Mouse (Mus musculus) heart, postnatal 36 days (tissue): ENCODE measurements at regions not wholly inside any gene's neighbourhood (a gene's known extent, or its start where the extent isn't known, plus 50 kb on each side); places are given as distances from the start of the nearest gene placed in this dataset.

Source experiments
- DNase-seq, 2 experiments: peaks; one replicate each; pipeline ENCODE4 v3.0.0; 2021 to 2022
- intact Hi-C: fragments of 180-260 bp; cut with DNase I; formaldehyde crosslinking; loops from one replicate; pipeline ENCODE4 v1.15.1; 2025

DNA sequence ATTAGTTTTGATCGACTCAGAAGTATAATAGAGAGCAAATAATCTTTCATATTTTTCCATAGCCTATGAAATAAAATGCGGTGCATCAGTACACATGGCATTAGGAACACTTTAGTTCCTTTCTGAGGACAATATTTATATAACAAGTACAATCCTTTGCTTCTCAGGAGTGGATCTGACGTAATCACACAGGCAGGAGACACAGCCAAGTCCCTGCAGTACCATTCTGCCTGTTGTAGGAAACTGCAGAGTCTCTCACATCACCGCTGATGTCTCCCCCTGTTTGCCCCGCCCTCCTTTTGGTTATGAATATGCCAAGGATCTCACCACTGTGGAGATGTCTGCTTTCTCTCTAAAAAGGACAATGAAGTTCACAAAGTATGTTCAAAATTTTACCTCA lies 131.8 kb upstream of the Spats2l start:
- intact Hi-C loops: no loop called here
- no peak for DNase-seq

DNA sequence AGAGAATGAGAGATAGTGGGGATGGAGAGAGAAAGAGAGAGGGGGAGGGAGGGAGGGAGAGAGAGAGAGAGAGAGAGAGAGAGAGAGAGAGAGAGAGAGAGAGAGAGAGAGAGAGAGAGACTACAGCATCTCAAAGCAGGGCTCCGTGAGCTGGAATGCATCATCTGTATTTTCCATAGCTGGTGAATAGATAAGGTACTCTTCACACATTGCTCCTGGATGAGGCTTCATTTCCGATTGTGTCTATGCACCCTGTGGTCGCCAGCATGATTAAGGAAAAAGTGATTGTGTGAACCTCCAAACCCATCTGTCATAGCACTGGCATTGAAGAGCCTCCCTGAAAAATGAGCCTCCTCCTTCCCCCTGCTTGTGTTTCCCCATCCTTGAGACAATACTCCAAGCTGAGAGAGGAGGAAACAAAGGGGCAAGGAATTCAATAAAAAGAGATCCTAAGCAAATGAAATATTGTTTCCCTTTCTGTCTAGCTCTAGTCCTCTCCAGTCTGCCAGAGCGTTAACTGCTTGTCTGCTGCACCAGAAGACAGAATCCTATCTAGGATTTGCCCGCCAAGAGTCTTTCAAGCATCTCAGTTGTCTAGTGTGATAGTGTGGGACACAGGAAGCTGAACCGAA lies 130.4 kb upstream of the Spats2l start:
- DNase-seq: no peak
- intact Hi-C loops: no loop called here

DNA sequence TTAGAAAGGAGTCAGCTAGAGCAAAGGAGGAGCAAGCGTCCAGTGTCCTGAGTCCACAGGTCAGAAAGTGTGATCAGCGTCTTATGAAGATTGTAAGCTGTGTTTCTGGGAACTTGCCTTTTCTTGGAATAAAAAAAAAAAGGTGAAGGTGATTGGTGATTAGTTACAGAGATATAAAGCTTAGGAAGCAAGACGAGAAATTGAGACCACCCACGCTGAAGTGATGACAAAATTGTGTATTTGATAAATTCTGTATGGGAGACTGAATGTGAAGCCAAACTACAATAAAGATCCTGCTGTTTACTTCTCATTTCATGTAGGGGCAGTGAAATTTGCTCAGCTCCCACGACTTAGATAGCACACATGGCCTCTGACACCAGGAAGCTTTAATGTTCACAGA lies 109.0 kb upstream of the Spats2l start:
- no peak for DNase-seq
- intact Hi-C loops: no loop called here

DNA sequence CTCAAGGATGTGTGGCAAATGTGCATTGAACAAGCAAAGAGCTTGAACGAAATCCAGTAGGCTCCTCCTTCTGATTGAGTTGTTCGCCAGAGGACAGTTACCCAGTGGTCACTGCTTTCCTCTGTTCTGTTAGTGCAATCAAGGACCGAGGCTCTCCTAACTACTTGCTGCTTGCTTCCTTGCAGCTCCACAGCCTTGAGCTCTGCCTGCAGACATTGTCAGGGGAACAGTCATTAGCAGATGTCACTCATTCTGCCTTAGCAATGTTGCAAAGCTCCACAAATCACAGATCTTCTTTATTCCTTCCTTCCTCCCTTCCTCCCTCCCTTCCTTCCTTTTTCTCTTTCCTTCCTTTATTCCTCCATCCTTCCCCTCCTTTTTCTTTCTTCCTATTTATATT lies 108.2 kb upstream of the Spats2l start:
- no peak for DNase-seq
- intact Hi-C loops: no loop called here

DNA sequence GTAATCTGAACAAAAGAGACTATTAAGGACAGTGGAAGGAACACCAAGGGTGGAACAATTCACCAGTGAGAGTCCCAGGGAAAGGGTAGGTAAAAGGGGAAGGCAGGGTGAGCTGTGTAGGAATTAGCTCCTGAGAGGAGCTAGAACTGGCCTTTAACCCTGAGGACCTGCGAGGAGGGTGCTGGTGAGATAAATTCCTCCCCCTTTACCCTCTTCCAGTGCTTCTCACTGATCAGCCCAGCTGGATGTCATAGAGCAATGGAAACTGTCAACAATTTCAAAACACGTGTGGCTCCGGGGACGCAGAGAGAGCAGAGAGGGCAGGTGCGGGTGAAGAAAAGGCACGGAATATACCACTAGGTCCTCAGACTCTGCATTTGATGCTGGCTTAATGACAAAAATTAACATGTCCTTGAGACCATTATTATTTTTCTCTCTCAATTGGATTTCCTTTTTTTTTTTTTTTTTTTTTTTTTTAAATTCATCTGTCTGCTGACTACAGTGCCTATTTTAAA lies 107.7 kb upstream of the Spats2l start:
- no peak for DNase-seq
- intact Hi-C loops: no loop called here

DNA sequence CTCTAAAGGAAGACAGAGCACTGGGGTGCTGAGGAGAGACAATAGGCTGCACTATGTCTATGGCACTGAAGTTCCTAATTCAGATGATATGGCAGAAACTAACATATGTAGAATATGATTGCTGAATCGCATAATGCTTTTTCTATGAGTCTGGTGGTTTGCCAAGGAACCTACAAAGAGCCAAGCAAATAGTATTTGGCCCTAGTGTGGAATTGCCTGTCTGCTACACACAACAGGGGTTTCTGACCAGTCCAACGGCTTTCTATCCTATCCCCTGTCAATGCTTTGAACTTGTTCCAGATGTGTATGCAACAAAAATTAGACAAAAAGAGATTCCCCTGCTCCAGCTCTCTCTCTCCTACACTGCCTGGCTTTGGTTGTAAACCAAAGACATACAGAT lies 100.5 kb upstream of the Spats2l start:
- intact Hi-C loops: no loop called here

DNA sequence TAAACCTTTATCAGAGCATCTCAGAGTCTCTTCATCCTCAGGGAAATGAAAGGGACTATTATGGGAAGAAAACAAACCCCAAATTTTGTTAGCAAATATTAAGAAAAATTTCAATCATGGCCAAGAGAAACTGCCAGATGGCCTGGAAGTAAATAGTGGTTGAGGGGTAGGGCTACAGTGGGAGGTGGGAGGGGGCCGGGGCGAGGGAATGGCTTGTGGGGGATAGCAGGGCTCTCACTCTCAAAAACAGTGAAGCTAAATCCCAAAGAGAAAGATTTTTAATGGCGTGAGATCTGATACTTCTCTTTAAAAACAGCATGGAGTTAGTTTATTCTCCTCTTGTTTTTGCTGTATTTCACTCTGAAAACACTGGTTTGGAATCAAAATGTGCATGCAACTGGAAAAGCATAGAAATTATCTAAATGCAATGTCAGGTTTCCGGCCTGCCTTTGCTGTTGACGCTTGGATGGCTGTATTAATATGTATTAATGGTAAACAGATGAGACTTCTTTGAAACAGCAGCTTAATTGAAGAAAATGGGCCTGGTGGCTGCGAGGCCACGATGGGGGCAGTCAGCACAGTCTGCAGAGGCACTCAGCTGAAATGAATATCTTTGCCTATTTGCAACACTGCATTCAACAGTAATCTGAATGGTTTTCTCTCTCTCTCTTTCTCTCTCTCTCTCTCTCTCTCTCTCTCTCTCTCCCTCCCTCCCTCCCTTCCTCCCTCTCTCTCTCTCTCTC lies 99.8 kb upstream of the Spats2l start:
- DNase-seq: no peak
- intact Hi-C loops: no loop called here

More for the DNA sequence above, 100.5 kb upstream of the Spats2l start:
- no peak for DNase-seq

DNA sequence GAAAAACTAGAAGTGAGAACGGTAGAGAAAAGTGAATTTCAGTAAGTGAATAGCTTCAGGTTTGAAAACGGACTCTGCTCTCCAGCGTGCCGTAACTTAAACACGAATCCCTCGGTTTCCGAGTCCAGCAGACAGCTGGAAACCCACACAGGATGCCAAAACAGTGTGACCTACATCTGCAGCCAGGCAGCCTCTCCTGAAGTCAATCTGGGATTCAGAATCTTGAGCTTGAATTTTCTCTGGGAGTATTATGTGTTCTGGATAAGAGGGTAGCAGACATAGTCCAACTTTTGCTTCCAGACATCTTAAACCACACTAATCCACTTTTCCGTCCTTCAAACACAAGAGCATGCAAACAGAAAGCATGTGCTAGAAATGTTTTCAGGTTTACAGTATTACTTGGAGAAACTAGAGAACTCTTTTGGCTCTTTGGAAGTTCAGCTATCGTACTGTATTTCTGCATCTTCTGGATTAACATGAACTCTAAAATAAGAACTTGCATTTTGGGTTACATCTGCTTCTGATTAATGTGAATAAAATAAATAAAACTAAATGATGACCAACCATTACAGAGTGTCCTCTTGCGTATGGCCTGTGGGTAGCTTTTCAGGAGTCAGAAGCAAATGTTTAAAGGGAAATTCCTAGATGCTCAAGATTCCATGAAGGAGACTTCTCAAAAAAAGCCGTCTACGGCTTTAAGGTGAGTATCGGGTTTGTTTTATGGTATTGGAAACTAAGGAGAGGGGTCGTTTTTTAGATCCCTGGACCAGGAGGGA lies 89.4 kb upstream of the Spats2l start:
- intact Hi-C loops: no loop called here
- no peak for DNase-seq

DNA sequence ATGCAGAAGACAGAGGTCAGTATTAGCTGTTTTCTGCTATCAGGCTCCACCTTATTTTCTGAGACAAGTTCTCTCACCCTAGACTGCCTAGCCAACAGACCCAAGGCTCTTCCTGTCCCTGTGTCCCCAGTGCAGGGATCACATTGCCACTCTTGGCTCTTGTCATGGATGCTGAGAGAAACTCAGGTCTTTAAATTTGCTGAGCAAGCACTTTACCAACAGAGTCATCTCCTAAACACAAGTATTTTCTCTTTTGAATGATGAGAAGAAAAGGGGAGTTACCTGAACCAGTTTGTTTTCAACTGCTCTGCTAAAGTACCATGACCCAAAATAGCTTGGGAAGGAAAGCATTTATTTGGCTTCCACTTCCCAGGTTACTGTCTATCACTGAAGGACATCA lies 84.7 kb upstream of the Spats2l start:
- DNase-seq: no peak
- intact Hi-C loops: no loop called here

DNA sequence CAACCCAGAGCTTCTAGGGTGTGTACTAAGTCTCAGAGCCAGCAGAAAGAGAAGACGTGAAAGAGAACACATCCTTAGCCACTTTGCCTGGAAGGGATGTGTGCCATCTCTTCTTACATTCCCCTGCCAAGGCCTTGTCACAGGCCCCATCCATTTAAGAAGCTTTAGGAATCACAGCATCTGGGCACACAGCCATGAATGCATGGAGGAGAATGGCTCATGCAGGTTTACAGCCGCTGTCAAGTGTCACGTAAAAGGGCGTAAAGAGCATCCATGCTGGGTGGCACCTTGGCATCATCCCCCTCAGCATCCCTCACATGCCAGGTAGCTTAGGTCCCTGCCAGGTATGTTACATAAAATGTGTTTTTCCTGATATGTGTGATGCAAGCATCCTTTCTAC lies 66.1 kb upstream of the Spats2l start:
- intact Hi-C loops: no loop called here
- no peak for DNase-seq

DNA sequence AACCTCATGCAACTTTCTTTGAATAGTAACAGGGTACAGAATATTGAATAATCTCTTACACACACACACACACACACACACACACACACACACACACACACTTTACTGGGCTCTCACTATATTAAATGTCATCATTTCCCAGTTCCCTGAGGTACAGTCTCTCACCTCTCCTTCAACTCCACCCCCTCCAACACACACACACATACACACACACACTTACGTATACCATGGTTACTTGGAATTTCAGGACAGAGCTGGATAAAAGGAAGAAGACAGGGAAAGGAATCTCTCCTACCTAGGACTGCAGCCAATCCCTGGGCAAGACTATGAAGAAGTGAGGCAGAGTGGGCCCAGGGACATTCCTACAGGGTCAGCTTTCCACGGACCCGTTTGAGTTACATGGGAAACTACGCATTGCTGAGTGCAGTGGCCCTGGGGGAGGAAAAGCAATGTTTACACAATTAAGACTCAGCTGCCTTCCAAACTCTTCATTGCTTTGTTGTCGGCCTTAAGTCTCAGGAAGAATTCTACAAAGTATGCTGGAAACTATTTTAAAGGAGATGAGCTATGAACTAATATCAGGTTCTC lies 61.0 kb upstream of the Spats2l start:
- intact Hi-C loops: no loop called here
- no peak for DNase-seq

DNA sequence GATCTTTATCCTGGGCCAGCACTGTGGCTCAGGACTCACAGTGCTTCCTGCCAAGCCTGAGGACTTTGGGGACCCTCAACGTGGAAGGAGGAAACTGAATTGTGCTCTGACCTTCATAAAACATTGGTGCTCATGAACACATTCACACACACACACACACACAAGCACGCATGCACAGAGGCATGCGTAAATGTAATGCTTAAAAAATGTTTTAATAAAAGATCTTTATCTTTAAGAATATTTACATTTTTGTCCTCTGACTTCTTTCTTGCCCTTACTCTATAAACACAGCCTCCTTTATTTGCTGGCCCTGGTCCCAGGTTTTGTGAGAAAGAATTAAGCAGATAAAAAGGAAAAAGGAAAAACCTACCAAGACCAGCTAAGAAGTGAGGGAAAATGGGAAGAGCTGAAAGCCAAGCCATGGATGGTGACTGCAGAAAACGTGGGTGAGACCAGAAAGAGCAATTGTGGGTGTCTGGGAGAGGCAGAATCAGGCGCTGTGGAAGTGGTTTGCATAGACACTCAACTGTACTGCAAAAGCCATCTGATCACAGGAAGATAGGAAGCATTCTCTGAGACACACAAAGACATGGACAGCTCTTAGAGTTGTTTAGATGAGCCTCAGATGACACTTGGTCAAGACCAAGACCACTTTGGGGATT lies 56.7 kb upstream of the Spats2l start:
- intact Hi-C loops: no loop called here
- DNase-seq: no peak

DNA sequence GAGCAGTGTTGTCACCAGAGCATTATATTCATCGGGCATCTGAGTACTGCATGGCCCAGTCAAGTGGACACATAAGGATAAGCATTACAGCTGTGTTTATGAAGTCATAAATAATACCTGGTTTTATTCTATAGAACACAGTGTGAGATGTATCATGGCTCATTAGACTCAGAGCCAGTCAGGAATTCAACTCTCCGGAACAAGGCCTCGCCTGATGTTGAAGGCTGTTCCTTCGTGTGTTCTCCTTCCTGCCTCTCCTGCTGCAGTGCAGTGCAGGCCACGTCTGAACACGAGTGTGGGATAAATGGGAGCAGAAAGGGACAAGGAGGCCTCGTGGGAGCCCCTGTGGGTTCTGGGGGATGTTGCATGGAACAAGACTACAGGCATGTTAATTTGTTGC lies 55.6 kb upstream of the Spats2l start:
- no peak for DNase-seq

More for the DNA sequence above, 55.6 kb upstream of the Spats2l start:
- intact Hi-C loops: no loop called here
